Mouse (Mus musculus) lung, adult 2 months (tissue): ENCODE data around the gene Atp6v1g3.

Experiments
- CTCF ChIP-seq: fragments of 200-500 bp; IDR thresholded peaks from 2 replicates; pipeline ENCODE4 v1.5.1; 2011; ENCODE audit warnings: mild to moderate bottlenecking, low read length, control low read depth; ENCODE audit not compliant: insufficient read depth
- POLR2A ChIP-seq: fragments of 200-500 bp; IDR thresholded peaks from 2 replicates; pipeline ENCODE4 v1.6.1; 2011; ENCODE audit warnings: low read depth, mild to moderate bottlenecking, control low read depth, low read length, borderline replicate concordance; ENCODE audit errors: extremely low read depth

DNA sequence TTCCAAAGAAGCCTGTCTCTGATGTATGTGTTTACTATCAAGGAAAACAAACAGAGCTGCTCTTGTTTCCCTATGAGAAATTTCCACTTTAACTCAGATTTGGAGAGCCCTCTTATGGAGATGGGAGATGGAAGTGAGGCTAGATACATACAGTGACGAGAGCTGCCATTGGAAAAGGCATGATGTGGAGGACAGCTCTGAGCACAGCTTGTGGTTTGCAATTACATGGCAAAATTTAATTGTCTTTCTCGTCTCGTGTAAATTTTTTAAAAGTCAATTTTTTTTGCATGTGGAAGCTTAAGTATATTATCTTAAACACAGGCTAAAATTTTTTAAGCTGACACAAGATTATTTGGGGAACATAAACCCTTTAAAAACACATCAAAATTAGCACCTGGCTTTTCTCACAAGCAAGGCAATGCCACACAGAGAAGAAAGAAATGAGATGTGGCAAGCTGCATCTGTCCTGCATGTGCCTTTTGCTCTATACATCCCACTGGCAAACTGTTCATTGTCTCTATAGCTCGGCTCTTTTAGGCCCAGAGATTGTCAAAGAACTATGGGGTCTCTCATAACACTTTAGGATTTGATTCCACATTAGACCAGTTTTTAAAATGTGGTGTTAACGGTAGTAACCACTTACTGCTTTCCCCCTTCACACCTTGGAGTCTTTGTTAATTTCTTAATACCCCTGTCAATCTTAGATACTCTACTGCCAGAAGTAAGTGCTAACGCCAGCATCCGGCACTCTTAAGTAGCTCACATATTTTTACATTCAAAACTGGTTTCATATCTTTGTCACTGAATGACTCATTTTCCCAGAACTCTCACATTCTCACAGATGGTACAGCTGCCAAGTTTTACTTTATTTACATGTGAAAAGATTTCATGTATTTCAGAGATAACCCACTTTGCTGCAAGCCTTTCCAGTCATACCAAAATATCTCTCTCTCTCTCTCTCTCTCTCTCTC lies 16.2 kb downstream of the Atp6v1g3 start:
- TF ChIP-seq CTCF (no peak), POLR2A (no peak)
